Mouse (Mus musculus): ENCODE data around the gene Npas3. TPM values are rescaled to one million over a fixed set of nuclear protein-coding genes. Genes with fewer than 3 reads are reported as not detected.

The Npas3 gene
- total RNA-seq, 2 experiments from 2014 or later: 42.9 to 61.7 TPM

GRCm38 (mm10) chr12:53852432-53852831 lies 604.0 kb downstream of the Npas3 start:
- DNase-seq (ENCODE audit: low spot score in 2 of 2): no peak

- DNase-seq (ENCODE audit: low spot score in 2 of 2): no peak
These were observed 611.7 kb downstream of the Npas3 start for GRCm38 (mm10) chr12:53860176-53860575.

GRCm38 (mm10) chr12:53862281-53862680 lies 613.8 kb downstream of the Npas3 start:
- DNase-seq (ENCODE audit: low spot score in 2 of 2): no peak

GRCm38 (mm10) chr12:53864436-53865136 lies 616.1 kb downstream of the Npas3 start:
- no peak for DNase-seq (ENCODE audit: low spot score in 2 of 2)

- DNase-seq (ENCODE audit: low spot score in 2 of 2): no peak
These were observed 617.2 kb downstream of the Npas3 start for GRCm38 (mm10) chr12:53865691-53866090.

GRCm38 (mm10) chr12:53869981-53870380 lies 621.5 kb downstream of the Npas3 start:
- no peak for DNase-seq (ENCODE audit: low spot score in 2 of 2)

GRCm38 (mm10) chr12:53875226-53875625 lies 626.7 kb downstream of the Npas3 start:
- DNase-seq (ENCODE audit: low spot score in 2 of 2): no peak

GRCm38 (mm10) chr12:53876693-53877092 lies 628.2 kb downstream of the Npas3 start:
- DNase-seq (ENCODE audit: low spot score in 2 of 2): no peak

- DNase-seq (ENCODE audit: low spot score in 2 of 2): no peak
These were observed 633.2 kb downstream of the Npas3 start for GRCm38 (mm10) chr12:53881684-53882083.

GRCm38 (mm10) chr12:53882863-53883262 lies 634.4 kb downstream of the Npas3 start:
- DNase-seq (ENCODE audit: low spot score in 2 of 2): no peak

- no peak for DNase-seq (ENCODE audit: low spot score in 2 of 2)
These were observed 640.1 kb downstream of the Npas3 start for GRCm38 (mm10) chr12:53888624-53889023.

GRCm38 (mm10) chr12:53895909-53896308 lies 647.4 kb downstream of the Npas3 start:
- no peak for DNase-seq (ENCODE audit: low spot score in 2 of 2)

GRCm38 (mm10) chr12:53908761-53909160 lies 660.3 kb downstream of the Npas3 start:
- DNase-seq (ENCODE audit: low spot score in 2 of 2): no peak

- no peak for DNase-seq (ENCODE audit: low spot score in 2 of 2)
These were observed 661.7 kb downstream of the Npas3 start for GRCm38 (mm10) chr12:53910192-53910591.

- DNase-seq (ENCODE audit: low spot score in 2 of 2): no peak
These were observed 673.7 kb downstream of the Npas3 start for GRCm38 (mm10) chr12:53922153-53922552.

- no peak for DNase-seq (ENCODE audit: low spot score in 2 of 2)
These were observed 700.3 kb downstream of the Npas3 start for GRCm38 (mm10) chr12:53948826-53949225.

- no peak for DNase-seq (ENCODE audit: low spot score in 2 of 2)
These were observed 713.5 kb downstream of the Npas3 start for GRCm38 (mm10) chr12:53962004-53962403.

- DNase-seq (ENCODE audit: low spot score in 2 of 2): no peak
These were observed 715.1 kb downstream of the Npas3 start for GRCm38 (mm10) chr12:53963534-53963933.

GRCm38 (mm10) chr12:53969378-53970174 lies 721.1 kb downstream of the Npas3 start:
- DNase-seq (ENCODE audit: low spot score in 2 of 2): no peak

- DNase-seq (ENCODE audit: low spot score in 2 of 2): no peak
These were observed 722.2 kb downstream of the Npas3 start for GRCm38 (mm10) chr12:53970721-53971120.

- no peak for DNase-seq (ENCODE audit: low spot score in 2 of 2)
These were observed 724.9 kb downstream of the Npas3 start for GRCm38 (mm10) chr12:53973414-53973813.
